Mouse (Mus musculus) heart, postnatal 0 days (tissue): ENCODE results near the gene Zfand3. TPM values are rescaled to one million over a fixed set of nuclear protein-coding genes. Genes with fewer than 3 reads are reported as not detected.
A peak's percentile ranks its signal among the peaks of the same experiment; 100 is the strongest.

Source experiments
- ATAC-seq: fragments of 200-750 bp; cut with Nextera tagmentation; 2 replicates; pipeline ENCODE4 v1.8.0; 2017; ENCODE audit warnings: low read depth, moderate number of reproducible peaks, moderate library complexity; ENCODE audit not compliant: insufficient read depth
- DNase-seq: peaks from one replicate; pipeline ENCODE4 v3.0.0-alpha.2; 2016; ENCODE audit warnings: low spot score
- H3K27ac ChIP-seq: fragments of 300-500 bp; sonication (generic); 2 replicates; pipeline ENCODE4 v1.5.1; 2014; ENCODE audit warnings: low read depth, mild to moderate bottlenecking
- H3K27me3 ChIP-seq: fragments of 300-500 bp; sonication (generic); 2 replicates; pipeline ENCODE4 v1.6.1; 2014; ENCODE audit warnings: low read length, mixed read lengths; ENCODE audit not compliant: control insufficient read depth, insufficient read depth
- H3K36me3 ChIP-seq: fragments of 300-500 bp; sonication (generic); replicated peaks from 2 replicates; pipeline ENCODE4 v1.6.1; 2014; ENCODE audit warnings: low read length, mixed read lengths; ENCODE audit not compliant: control insufficient read depth, insufficient read depth
- H3K4me1 ChIP-seq: fragments of 300-500 bp; sonication (generic); 2 replicates; pipeline ENCODE4 v1.6.1; 2014; ENCODE audit warnings: antibody characterized with exemption; ENCODE audit not compliant: control insufficient read depth, insufficient read depth
- H3K4me2 ChIP-seq: fragments of 300-500 bp; sonication (generic); 2 replicates; pipeline ENCODE4 v1.6.1; 2014; ENCODE audit warnings: low read depth, mild to moderate bottlenecking, low read length, moderate library complexity
- H3K4me3 ChIP-seq: fragments of 300-500 bp; sonication (generic); 2 replicates; pipeline ENCODE4 v1.5.1; 2014; ENCODE audit warnings: low read depth, low read length
- H3K9ac ChIP-seq: fragments of 300-500 bp; sonication (generic); replicated peaks from 2 replicates; pipeline ENCODE4 v1.6.1; 2014; ENCODE audit warnings: low read depth, low read length, mixed read lengths
- H3K9me3 ChIP-seq: fragments of 300-500 bp; sonication (generic); replicated peaks from 2 replicates; pipeline ENCODE4 v1.6.1; 2016; ENCODE audit warnings: low read length; ENCODE audit not compliant: control insufficient read depth
- CTCF ChIP-seq: IDR thresholded peaks from 2 replicates; pipeline ENCODE4 v1.5.1; 2016; ENCODE audit warnings: antibody characterized with exemption, control low read depth, low read depth
- EP300 ChIP-seq: IDR thresholded peaks from 2 replicates; pipeline ENCODE4 v1.6.1; 2016; ENCODE audit warnings: antibody characterized with exemption, low read depth
- WGBS: fragments of 180-500 bp; shearing (Covaris S2); extraction: QIAGEN DNeasy Blood & Tissue Kit; methylation state at CpG from one replicate; pipeline ENCODE4 v1.1.7; 2014; 5-methylcytosine and 5-hydroxymethylcytosine counted together
- polyA plus RNA-seq: library from polyadenylated mRNA; unstranded; fragments of >200 nt; fragmentation: Nextera tagmentation; extraction: Ambion mirVana; gene quantifications from 2 replicates; pipeline ENCODE4 v1.2.1, GENCODE M21; 2015
- total RNA-seq: library from RNA; depleted of rRNA; stranded (reverse); fragments of >200 nt; gene quantifications from 2 replicates; pipeline ENCODE4 v1.2.3, GENCODE M21; 2014; ENCODE audit warnings: low replicate concordance

Zfand3 gene
- total and polyA plus RNA-seq, 2 experiments from 2014 or later: 49.0 to 131 TPM

DNA sequence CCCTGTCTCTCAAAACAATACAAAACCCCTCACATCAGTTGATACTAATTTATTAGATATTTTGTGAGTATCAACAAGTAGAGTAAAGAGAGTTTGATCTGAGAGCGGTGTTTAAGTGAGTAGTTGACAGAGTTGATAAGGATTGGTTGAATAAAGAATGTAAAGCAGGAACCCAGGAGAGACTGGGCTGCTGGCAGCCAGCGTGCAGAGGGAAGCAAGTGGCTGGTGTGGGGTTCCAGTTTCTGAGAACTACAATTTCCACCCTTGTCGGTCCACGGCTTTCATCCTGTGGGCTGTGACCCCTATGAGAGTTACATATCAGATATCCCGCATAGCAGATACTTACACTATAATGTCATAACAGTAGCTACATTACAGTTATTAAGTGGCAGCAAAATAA, 158.4 kb downstream of the Zfand3 start:
- TF ChIP-seq CTCF (no peak), EP300 (no peak)
- Histone ChIP-seq H3K9ac (no peak overlapping the region), H3K4me1 (peaks cover 36% of the 10 kb centered on the region), H3K4me2 (no peak overlapping the region), H3K4me3 (no peak overlapping the region), H3K36me3 (no peaks in the 10 kb centered on the region), H3K27me3 (no peaks in the 10 kb centered on the region), H3K9me3 (no peaks in the 10 kb centered on the region), H3K27ac (no peak overlapping the region)
- no peak for ATAC-seq
- 39% methylated on average over 5 of the region's 5 CpGs for whole genome bisulfite sequencing
- DNase-seq: no peak

DNA sequence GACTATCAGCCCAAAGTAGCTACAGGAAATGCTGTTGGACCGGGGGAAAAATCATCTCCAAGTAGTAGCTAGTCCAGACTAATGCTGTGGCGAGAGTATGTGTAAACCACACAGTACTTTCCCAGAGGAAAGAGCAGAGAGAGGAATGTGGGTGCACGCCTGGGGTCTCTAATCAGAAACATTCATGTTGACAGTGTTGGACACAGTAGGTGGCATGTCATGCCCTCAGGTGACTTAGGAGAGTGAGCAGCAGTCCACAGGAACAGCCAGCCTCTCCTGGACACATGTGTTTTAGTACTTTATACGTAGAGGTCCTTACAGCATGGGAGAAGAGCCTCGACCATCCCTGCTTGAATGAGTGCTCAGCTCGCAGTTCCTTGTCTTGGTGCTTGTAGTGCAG, 159.3 kb downstream of the Zfand3 start:
- no peaks in the 10 kb centered on the region for H3K9me3 ChIP-seq
- DNase-seq (no peak), ATAC-seq (peak; percentile 52; the same call in 1 of the 2 replicates)
- 40% methylated on average over 6 of the region's 6 CpGs for WGBS
- peaks cover 36% of the 10 kb centered on the region for H3K4me1 ChIP-seq
- 0 out of 2 replicates have a peak overlapping the region, but pooled peaks have one; percentile 24 for H3K27ac ChIP-seq
- no peaks in the 10 kb centered on the region for H3K27me3 ChIP-seq
- no peaks in the 10 kb centered on the region for H3K36me3 ChIP-seq
- no peak overlapping the region for H3K4me3 ChIP-seq
- H3K9ac ChIP-seq: no peak overlapping the region
- no peak overlapping the region for H3K4me2 ChIP-seq
- TF ChIP-seq EP300: no peak
- no peak for TF ChIP-seq CTCF

GRCm38 (mm10) chr17:30164818-30165217, 160.3 kb downstream of the Zfand3 start:
- H3K9me3 ChIP-seq: no peaks in the 10 kb centered on the region
- ATAC-seq (peak; percentile 78), DNase-seq (peak; percentile 65)
- TF ChIP-seq CTCF (no peak), EP300 (no peak)
- no peak overlapping the region for H3K4me2 ChIP-seq
- H3K27me3 ChIP-seq: no peaks in the 10 kb centered on the region
- H3K27ac ChIP-seq: peak overlapping the region; percentile 44
- peaks cover 33% of the 10 kb centered on the region for H3K4me1 ChIP-seq
- H3K4me3 ChIP-seq: no peak overlapping the region
- no peaks in the 10 kb centered on the region for H3K36me3 ChIP-seq
- WGBS: 30% methylated on average over 9 of the region's 9 CpGs
- no peak overlapping the region for H3K9ac ChIP-seq

DNA sequence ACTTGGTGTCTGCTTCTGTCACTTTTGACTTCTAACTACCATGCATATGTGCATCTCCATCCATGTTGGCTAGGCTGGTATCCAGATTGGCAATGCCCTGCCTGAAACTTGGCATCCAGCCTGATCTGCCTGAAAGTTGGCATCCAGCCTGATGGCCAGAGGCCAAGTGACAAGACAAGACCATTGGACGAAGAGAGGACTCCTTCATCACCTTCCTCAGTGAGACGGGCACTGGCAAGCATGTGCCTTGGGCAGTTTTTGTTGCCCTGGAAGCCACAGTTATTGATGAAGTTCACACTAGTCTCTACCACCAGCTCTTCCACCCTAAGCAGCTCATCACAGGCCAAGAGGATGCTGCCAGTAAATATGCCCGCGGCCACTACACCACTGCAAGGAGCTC, 172.9 kb downstream of the Zfand3 start:
- Histone ChIP-seq H3K4me2 (no peak overlapping the region), H3K9me3 (no peaks in the 10 kb centered on the region), H3K27ac (no peak overlapping the region), H3K4me3 (no peak overlapping the region), H3K4me1 (no peaks in the 10 kb centered on the region), H3K36me3 (0 out of 2 replicates have a peak, but pooled peaks cover 3% of the 10 kb centered on the region), H3K27me3 (no peaks in the 10 kb centered on the region), H3K9ac (no peak overlapping the region)
- DNase-seq: no peak
- WGBS: 55% methylated on average over 4 of the region's 4 CpGs
- TF ChIP-seq EP300: no peak
- TF ChIP-seq CTCF: no peak
- ATAC-seq: no peak

- Histone ChIP-seq H3K27ac (no peak overlapping the region), H3K9me3 (no peaks in the 10 kb centered on the region), H3K4me1 (no peaks in the 10 kb centered on the region), H3K36me3 (0 out of 2 replicates have a peak, but pooled peaks cover 3% of the 10 kb centered on the region), H3K4me2 (no peak overlapping the region), H3K27me3 (no peaks in the 10 kb centered on the region), H3K4me3 (no peak overlapping the region), H3K9ac (no peak overlapping the region)
- ATAC-seq (no peak), DNase-seq (no peak)
- 83% methylated on average over 1 of the region's 1 CpGs for WGBS
- TF ChIP-seq EP300 (no peak), CTCF (no peak)
Measured at GRCm38 (mm10) chr17:30178402-30178801, 173.9 kb downstream of the Zfand3 start.

GRCm38 (mm10) chr17:30180197-30180596, 175.7 kb downstream of the Zfand3 start:
- TF ChIP-seq CTCF: no peak
- no peak overlapping the region for H3K4me3 ChIP-seq
- ATAC-seq: no peak
- H3K36me3 ChIP-seq: 0 out of 2 replicates have a peak, but pooled peaks cover 3% of the 10 kb centered on the region
- 92% methylated on average over 6 of the region's 6 CpGs for WGBS
- no peak overlapping the region for H3K9ac ChIP-seq
- H3K27ac ChIP-seq: no peak overlapping the region
- no peaks in the 10 kb centered on the region for H3K27me3 ChIP-seq
- H3K4me1 ChIP-seq: no peaks in the 10 kb centered on the region
- no peaks in the 10 kb centered on the region for H3K9me3 ChIP-seq
- no peak for DNase-seq
- H3K4me2 ChIP-seq: no peak overlapping the region
